Mouse (Mus musculus): ENCODE measurements around the gene Ldlrad2. TPM values are rescaled to one million over a fixed set of nuclear protein-coding genes. Genes with fewer than 3 reads are reported as not detected.
"Not testable (repeated sequence)": the region's sequence is repeated elsewhere in the genome, so short reads cannot be mapped to it uniquely, and the experiment has no call there.

Ldlrad2 gene
- total RNA-seq (2017): not detected in 2 replicates

- no peak for ATAC-seq (ENCODE audit: extremely low read depth, insufficient number of reproducible peaks, low FRiP score, poor library complexity, severe bottlenecking)
These were observed at the start of gene Ldlrad2 for GRCm38 (mm10) chr4:137574469-137574868. Ldlrad2 (minus strand) TSS chr4:137574569.

DNA sequence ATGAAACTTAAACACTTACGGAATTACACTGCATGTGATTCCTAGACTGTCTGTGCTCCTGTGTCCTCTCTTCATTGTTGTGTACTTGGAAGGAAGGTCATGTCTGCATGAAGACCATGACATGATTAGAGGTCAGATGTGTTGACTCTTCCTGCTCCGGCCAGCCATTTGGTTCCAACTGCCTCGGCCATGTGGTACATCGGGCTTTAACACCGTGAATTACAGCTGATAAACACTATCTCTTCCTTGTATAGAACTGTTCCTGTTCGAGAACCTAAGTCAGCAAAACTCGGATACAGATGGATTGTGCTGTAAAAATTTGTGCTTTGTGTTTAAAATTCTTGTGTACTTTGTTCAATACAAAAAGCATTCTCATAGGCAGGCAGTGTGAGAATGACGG, 48.5 kb upstream of the Ldlrad2 start:
- no peak for ATAC-seq (ENCODE audit: extremely low read depth, insufficient number of reproducible peaks, low FRiP score, poor library complexity, severe bottlenecking)

DNA sequence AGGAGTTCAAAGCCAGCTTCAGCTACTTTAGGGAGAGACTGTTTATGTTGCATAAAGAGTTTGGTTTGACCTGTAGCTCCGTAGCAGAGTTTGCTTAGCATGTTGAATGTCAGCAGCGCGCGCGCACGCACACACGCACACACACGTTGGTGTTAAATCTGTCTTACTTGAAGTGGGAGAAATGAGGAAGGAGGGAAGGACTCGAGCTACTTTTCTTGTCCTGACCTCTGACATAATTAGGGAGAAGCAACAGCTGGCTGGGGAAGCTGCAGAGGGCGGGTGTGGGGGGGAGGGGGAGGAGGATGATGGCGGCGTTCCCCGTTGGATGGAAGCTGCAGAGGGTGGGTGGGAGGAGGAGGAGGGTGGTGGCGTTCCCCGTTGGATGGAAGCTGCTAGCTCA, 35.9 kb upstream of the Ldlrad2 start:
- no peak for ATAC-seq (ENCODE audit: extremely low read depth, insufficient number of reproducible peaks, low FRiP score, poor library complexity, severe bottlenecking)

DNA sequence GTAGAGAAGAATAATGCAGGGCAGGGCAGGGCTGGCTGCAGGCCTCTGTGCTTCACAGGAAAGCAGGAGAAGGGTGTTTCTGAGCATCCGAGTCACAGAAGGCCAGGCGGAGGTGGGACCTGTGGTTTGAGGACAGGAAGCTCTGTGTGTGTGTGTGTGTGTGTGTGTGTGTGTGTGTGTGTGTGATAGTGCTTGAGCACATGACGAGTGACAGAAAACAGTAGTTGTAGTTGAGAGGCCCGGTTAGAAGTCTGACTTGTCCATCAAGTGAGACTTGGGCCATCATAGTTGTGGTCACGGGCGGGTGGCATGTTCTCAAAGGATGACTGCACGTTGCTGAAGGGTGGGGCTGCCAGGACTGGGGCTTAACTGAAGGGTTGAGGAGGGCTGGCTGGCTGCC, 35.3 kb upstream of the Ldlrad2 start:
- peak; percentile 58; the same call in 1 of the 2 replicates for ATAC-seq (ENCODE audit: extremely low read depth, insufficient number of reproducible peaks, low FRiP score, poor library complexity, severe bottlenecking)

DNA sequence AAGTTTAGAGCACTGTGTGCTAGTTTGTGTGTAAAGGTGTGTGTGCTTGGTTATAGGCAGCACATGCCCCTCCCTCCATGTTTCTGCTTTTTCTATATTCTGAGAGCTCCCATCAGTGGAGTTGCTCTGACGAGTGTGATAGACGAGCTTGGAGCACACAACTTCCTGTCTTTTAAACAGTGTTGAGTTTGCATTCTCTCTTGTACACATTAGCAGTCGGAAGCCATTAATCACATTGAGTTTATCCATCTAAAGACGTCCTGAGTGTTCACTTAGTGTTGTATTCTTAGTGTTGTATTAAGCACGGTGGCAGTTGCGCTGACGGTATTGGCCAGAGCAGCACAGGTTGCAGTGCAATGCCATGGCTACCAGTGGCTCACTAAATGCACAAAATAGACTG, 34.9 kb upstream of the Ldlrad2 start:
- no peak for ATAC-seq (ENCODE audit: extremely low read depth, insufficient number of reproducible peaks, low FRiP score, poor library complexity, severe bottlenecking)

DNA sequence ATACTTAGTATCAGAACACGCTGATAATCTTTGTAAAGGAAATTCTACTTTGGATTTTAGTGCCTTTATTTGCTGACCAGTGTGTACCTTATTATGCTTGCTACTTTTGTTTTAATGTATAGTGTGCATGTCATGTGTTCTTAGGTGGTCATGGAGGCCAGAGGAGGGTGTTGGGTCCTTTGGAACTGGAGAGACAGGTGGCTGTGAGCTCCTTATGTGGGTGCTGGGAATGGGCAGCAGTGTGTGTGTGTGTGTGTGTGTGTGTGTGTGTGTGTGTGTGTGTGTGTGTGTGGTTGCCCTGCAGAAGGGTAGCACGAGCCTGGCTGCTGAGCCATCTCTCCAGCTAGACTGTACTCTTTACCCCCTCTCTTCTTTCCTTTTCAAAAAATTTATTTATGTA, 32.7 kb upstream of the Ldlrad2 start:
- no peak for ATAC-seq (ENCODE audit: extremely low read depth, insufficient number of reproducible peaks, low FRiP score, poor library complexity, severe bottlenecking)

DNA sequence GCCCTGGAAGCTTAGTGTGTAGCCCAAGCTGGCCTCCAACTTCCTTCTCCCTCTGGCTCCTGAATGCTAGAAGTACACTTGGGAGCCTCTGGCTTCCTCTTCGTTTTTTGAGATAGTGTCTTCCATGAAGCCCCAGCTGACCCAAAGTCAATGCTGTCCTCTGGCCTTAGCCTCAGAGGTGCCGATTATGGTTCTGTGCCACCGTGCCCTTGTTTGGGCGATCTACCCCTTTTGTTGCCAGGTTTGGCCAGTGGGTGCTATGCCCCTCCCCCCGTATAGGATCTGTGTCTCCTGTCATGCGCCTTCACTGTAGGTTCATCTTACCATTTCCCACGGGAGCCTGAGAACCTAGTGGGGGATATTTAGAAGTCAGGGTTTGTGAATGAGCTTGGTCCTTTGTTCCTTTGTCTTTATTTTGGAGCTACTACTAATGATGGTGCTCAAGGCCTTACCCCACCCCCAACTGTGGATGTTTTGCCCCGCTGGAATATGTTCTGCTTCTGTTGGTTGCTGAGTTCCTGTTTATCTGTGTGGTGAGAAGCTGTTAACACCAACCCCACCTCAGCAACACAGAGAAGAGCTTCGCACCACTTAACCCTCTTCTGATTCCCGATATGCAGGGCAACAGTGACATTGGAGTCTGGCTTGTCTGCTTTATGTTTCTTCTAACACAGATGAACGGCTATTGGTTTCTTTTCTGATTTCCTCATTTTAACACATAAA, 29.2 kb upstream of the Ldlrad2 start:
- ATAC-seq (ENCODE audit: extremely low read depth, insufficient number of reproducible peaks, low FRiP score, poor library complexity, severe bottlenecking): no peak

GRCm38 (mm10) chr4:137598577-137598976, 24.2 kb upstream of the Ldlrad2 start:
- ATAC-seq (ENCODE audit: extremely low read depth, insufficient number of reproducible peaks, low FRiP score, poor library complexity, severe bottlenecking): no peak

DNA sequence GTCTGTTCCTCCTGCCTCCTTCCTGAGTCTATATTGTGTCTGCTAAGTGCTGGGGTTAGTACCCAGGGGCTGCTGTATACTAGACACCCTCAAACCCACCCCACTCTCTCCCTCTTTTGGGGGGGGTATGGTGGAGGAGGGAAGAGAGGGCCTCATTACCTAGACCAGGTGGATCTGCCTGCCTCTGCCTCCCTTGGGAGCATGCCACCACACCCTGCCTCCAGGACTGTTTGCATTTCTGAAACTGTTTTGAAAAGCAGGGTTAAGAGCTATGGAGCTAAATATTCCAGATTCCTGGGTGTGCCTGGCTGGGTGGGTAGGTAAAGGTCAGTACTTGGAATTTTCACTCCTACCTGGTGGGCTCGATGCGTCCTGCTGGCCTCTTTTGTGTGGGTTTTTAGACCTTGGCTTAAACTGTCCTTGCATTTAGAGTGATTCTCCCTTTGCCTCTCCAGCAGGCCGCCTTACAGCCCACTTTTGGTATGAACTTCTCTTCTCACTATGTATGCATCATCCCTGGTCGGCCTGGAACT, 22.8 kb upstream of the Ldlrad2 start:
- no peak for ATAC-seq (ENCODE audit: extremely low read depth, insufficient number of reproducible peaks, low FRiP score, poor library complexity, severe bottlenecking)

DNA sequence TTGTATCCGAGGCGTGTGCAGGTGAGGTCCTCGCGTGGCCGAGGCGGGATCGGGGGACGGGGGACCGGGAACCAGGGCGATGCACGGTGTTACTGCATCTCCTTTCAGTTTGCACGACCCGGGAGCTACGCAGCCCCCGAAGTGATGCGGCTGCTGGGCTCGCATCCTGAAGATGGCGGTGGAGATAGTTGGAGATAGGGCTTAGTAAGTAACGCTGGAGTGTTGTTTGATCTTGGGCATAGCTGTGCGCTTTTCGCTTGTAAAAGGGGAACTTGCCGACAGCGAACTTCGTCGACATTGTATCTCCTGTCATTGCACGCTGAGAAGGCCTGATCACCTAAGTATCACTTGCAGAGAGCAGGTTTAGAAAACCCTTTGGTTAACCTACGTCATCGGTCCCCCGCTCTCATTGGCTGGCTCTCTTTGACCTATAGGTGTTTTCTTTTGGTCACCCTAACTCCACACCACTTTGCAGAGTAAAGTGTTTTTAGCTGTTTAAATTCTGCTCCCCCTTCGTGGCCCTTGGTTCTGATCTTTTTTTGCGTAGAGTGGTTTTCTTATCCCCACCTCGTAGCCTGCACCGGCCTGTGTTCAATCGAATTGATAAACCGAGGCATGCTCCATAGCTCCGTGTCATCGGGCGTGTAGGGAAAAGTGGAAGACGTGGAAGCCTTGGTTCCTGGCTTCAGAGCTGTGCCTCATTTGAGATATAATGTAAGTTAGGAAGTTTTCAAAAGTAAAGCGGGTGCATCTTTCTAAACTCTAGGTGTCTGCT, 20.3 kb upstream of the Ldlrad2 start:
- ATAC-seq (ENCODE audit: extremely low read depth, insufficient number of reproducible peaks, low FRiP score, poor library complexity, severe bottlenecking): 0 out of 2 replicates have a peak, but pooled peaks have one; percentile 17

DNA sequence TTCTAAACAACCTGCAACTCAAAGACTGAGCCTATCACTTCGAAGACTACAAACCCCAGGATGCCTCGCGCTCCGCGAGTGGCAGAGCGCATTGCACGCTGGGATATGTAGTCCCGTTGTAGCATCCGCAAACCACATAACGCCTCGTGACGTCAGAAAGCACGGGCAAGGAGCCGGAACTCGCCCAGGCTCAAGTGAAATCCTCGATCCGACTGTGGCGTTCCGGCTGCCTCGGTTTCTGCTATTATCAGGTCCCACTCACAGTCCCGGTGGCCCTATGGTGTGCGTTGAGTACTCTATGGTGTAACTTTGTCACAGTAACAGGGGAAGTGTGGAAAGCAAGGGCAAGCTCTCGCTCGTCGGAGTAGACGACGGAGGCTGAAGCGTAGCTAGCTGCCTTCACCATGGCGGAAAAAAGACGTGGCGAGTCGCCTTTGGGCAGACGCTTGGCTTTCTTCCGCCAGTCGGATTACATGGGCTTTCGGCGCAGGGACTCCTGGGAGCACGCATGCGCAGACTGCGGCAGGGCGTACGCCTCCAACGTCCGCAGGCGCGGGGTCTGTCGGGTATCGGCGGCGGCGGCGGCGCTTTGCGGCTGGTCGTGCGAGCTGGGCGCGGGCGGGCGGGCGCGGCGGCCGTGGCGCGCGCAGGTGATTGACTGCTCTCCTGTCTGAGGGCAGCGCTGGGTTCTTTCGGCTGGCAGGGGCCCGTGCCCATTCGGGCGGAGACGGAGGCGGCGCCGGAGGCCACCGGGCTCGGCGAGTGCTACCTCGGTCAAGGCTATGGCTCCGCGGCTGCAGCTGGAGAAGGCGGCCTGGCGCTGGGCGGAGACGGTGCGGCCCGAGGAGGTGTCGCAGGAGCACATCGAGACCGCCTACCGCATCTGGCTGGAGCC, 19.5 kb upstream of the Ldlrad2 start, which contains the start of gene Usp48:
Usp48 (plus strand) TSS at position 155 of the 895 bp plus-strand sequence.
- ATAC-seq (ENCODE audit: extremely low read depth, insufficient number of reproducible peaks, low FRiP score, poor library complexity, severe bottlenecking): peak; percentile 95

DNA sequence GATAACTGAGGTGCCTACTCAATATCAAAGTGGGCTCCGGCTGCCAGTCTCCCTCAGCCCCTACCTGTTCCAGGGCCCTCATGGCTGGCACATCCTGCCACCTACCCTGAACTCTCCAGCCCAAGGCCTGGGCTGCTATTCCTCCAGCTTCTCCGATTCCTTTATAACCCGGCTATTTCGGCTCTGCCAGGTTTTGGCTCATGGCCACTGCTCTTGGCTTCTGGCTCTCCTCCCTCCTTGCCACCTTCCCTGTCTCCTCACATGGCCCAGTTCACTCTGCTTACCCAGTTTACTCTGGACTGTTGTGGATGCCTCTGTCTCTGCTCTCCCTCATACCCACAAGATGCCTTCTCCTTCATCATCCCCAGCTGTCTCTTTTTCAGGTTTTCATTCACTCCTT, 16.6 kb upstream of the Ldlrad2 start:
- no peak for ATAC-seq (ENCODE audit: extremely low read depth, insufficient number of reproducible peaks, low FRiP score, poor library complexity, severe bottlenecking)

DNA sequence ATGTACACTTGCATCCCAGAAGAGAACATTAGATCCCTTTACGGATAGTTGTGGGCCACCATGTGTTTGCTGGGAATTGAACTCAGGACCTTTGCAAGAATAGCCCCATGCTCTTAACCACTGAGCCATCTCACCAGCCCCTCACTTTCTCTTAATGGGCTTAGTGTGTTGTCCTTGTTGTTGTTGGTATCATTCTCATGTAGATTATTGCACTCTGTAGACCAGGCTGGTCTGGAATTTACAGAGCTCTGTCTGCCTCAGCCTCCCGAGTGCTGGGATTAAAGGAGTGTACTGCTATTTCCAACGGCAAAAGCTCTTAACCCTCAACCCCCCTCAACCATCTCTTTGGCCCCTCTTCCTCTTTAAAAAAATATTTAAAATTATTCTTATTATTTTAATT, 15.2 kb upstream of the Ldlrad2 start:
- no peak for ATAC-seq (ENCODE audit: extremely low read depth, insufficient number of reproducible peaks, low FRiP score, poor library complexity, severe bottlenecking)

DNA sequence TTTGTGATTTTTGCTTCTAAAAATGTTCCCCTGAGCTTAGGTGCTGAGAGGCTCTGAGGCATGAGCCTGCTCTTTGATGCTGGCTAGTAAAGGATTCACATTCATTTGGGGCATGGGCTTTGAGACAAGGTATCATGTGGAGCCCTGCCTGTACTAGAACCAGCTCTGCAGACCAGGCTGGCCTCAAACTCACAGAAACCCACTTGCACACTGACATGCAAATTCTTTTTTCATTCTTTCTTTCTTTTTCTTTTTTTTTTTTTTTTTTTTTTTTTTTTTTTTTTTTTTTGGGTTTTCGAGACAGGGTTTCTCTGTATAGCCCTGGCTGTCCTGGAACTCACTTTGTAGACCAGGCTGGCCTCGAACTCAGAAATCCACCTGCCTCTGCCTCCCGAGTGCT, 14.7 kb upstream of the Ldlrad2 start:
- ATAC-seq (ENCODE audit: extremely low read depth, insufficient number of reproducible peaks, low FRiP score, poor library complexity, severe bottlenecking): not testable (repeated sequence)

DNA sequence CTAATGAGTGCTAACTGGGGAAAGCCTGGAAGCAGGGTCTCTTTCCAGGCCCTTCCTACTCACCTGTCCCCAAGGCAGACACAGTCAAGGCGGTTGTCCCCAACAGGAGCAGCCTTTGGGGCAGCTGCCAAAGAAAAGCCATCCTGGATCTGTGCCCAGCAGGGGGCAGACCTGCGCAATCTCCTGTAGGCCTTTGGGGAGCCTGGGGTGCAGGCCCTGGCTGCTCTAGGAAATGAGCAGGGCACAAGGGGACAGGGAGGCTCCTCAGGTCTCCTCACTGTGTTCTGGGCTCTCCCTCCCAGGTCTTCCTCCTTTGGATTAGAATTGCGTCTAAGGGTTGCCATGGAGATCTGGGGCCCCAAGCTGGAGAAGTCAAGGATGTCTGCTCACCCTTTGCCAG, 7.4 kb upstream of the Ldlrad2 start:
- ATAC-seq (ENCODE audit: extremely low read depth, insufficient number of reproducible peaks, low FRiP score, poor library complexity, severe bottlenecking): no peak

- ATAC-seq (ENCODE audit: extremely low read depth, insufficient number of reproducible peaks, low FRiP score, poor library complexity, severe bottlenecking): no peak
These were observed 5.9 kb upstream of the Ldlrad2 start for GRCm38 (mm10) chr4:137580299-137580698.

- ATAC-seq (ENCODE audit: extremely low read depth, insufficient number of reproducible peaks, low FRiP score, poor library complexity, severe bottlenecking): no peak
These were observed 5.4 kb upstream of the Ldlrad2 start for GRCm38 (mm10) chr4:137579789-137580188.

GRCm38 (mm10) chr4:137578181-137578845, 3.9 kb upstream of the Ldlrad2 start:
- ATAC-seq (ENCODE audit: extremely low read depth, insufficient number of reproducible peaks, low FRiP score, poor library complexity, severe bottlenecking): no peak

- no peak for ATAC-seq (ENCODE audit: extremely low read depth, insufficient number of reproducible peaks, low FRiP score, poor library complexity, severe bottlenecking)
These were observed 3.1 kb upstream of the Ldlrad2 start for GRCm38 (mm10) chr4:137577486-137577885.

Measured in neutrophil, adult 5-6 weeks (primary cell).